Mouse (Mus musculus) cortical plate, adult 2 months (tissue): ENCODE results near the gene Tbrg1.

Experiments used
- CTCF ChIP-seq: fragments of 200-500 bp; IDR thresholded peaks from 2 replicates; pipeline ENCODE4 v1.5.1; 2011; ENCODE audit warnings: mild to moderate bottlenecking, control low read depth, low read length; ENCODE audit not compliant: insufficient read depth; ENCODE audit errors: extremely low read depth
- POLR2A ChIP-seq: fragments of 200-500 bp; IDR thresholded peaks from 2 replicates; pipeline ENCODE4 v1.6.1; 2011; ENCODE audit warnings: mild to moderate bottlenecking, low read length, control low read depth; ENCODE audit not compliant: insufficient read depth; ENCODE audit errors: extremely low read depth

DNA sequence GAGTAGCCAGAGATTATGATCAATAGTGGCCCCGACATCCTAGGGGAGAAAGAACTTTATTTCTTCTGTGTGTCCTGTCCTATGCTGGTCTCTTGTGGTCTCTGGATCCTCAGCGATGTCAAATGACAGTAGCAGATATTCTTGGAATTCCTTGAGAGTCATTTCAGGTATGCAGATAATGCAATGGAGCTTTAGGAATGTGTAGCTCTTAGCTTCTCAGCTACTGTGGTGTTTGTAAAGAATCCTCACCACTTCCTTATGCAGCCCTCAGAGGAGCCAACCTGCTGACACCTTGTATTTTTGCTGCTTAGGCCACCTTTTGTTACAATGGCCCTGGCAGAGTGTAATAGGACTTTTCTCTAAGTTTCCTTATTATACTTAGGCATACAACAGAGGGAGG, 7.5 kb upstream of the Tbrg1 start:
- TF ChIP-seq CTCF (no peak), POLR2A (no peak)
